Mouse (Mus musculus) embryonic fibroblast, embryonic 13.5 days (primary cell): ENCODE results near the gene Sppl2a.

Source experiments
- CTCF ChIP-seq: IDR thresholded peaks from 2 replicates; pipeline ENCODE4 v1.5.1; 2011; ENCODE audit warnings: mild to moderate bottlenecking, control low read depth, low read length, moderate library complexity, borderline replicate concordance; ENCODE audit not compliant: insufficient read depth
- POLR2A ChIP-seq: IDR thresholded peaks from 2 replicates; pipeline ENCODE4 v1.6.1; 2011; ENCODE audit warnings: low read depth, mild to moderate bottlenecking, control low read depth, low read length, moderate library complexity

- TF ChIP-seq CTCF, result no peak
- no peak for TF ChIP-seq POLR2A
Measured at GRCm38 (mm10) chr2:126951085-126951484, 18.1 kb upstream of the Sppl2a start.
